Mouse (Mus musculus) brown adipose tissue, adult 24 weeks (tissue): ENCODE results near the gene Kremen1. TPM values are rescaled to one million over a fixed set of nuclear protein-coding genes. Genes with fewer than 3 reads are reported as not detected.

Source experiments
- H3K27ac ChIP-seq: fragments of 200-500 bp; replicated peaks from 2 replicates; pipeline ENCODE4 v1.5.1; 2012; ENCODE audit warnings: low read depth, mild to moderate bottlenecking, low read length
- H3K4me1 ChIP-seq: fragments of 200-500 bp; 2 replicates; pipeline ENCODE4 v1.6.1; 2012; ENCODE audit warnings: low read length, mixed read lengths; ENCODE audit not compliant: control insufficient read depth, insufficient read depth, insufficient read length
- H3K4me3 ChIP-seq: fragments of 200-500 bp; 2 replicates; pipeline ENCODE4 v1.5.1; 2012; ENCODE audit warnings: low read depth, mild to moderate bottlenecking, low read length, moderate library complexity; ENCODE audit not compliant: insufficient read depth
- polyA plus RNA-seq: library from polyadenylated mRNA; stranded (reverse); fragments of >200 nt; gene quantifications from 2 replicates; pipeline ENCODE4 v1.2.4, GENCODE M21; 2012; ENCODE audit not compliant: missing spikeins, insufficient read depth, insufficient read length

Kremen1 gene
- polyA plus RNA-seq, 1 experiment = 4.8 TPM

DNA sequence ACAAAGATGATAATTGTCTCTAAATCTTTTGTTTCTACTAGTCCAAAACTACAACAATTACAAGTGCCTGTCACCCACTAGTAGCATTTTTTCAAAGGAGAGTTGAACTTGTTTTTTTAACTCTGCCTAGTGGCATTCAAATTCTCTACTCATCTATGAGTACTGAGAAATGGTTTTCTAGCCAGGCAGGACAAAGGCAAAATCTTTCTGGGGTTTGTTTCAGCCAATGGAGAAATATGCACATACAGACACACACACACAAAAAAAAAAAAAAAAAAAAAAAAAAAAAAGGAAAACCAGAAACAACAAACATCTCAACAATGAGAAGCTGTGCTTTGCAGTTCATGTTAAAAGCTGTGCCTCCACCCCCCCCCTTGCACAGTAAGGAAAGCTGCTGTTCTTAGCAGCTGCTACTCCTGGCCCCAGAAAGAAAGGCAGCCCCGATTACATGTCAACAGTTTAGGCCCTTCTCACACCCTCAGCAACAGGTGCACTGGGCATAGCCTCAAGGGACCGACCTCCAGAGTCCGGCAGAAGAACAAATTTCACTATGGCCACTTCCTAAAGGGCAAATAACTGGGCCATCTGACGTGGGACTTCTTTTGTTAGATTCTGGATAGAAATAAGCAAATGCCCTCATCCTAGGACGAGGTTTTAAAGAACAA is 16.1 kb upstream of the Kremen1 start:
- Histone ChIP-seq H3K4me3 (no peak overlapping the region), H3K4me1 (no peaks in the 10 kb centered on the region), H3K27ac (no peak overlapping the region)

DNA sequence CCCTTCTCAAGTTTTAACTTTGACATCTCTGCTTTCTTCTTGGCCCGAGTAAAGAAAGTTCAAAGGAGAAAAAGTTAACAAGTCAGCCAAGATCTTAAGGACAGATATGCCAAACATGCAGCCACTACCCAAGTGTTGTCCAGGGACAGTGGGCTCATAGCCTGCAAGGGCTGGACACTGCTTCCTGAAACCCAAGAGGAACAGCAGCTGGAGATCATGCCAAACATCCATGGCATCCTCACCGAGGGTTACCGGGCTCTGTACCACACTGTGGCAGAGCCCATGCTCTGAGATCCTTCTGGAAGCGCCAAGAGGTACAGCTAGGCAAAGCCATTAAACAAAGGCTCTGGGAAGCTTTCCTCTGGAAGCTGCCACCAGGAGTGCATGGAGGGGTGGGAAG is 13.9 kb upstream of the Kremen1 start:
- Histone ChIP-seq H3K4me3 (no peak overlapping the region), H3K4me1 (no peaks in the 10 kb centered on the region), H3K27ac (no peak overlapping the region)

DNA sequence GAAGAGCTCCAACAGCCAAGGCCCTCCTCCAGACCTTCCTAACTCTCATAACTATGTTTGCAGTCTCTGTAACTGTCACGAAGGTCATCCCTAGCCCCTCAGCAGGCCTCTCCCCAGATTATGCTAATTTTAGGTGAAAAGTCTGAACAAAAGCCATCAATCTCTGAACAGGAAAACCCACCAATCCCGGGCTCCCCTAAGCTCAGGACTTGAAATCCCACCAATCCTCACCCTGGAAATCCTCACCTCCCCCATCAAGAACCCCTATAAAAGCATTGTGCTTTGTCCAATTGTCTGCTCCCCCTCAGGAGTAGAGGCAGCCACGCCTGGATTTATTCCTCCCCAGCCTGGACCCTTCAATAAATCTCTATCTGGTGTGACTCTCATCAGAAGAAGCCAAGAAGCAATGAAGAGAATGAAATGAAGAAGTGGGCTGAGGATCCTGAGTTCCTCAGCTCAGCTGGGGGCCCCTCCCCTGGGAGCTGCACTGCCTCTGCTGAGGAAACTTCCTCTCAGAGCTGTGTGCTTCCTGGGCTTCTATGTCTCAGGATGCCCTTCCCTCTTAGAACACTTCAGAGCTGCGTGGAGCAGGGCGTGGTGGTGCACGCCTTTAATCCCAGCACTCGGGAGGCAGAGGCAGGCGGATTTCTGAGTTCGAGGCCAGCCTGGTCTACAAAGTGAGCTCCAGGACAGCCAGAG is 11.3 kb upstream of the Kremen1 start:
- Histone ChIP-seq H3K4me1 (no peaks in the 10 kb centered on the region), H3K4me3 (no peak overlapping the region), H3K27ac (no peak overlapping the region)

DNA sequence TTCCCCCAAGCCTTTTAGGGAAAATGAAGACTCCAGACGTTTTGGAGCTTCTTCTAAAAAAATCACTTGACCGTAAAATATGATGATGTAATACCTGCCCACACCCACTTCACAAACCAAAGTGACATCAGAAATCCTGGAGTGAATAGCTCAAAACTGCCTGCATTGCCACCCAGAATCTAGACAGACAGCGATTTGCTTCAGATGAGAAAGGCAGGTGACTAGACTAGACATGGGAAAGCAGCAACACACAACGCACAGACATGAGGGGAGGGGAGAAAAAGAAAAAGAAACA is 10.7 kb upstream of the Kremen1 start:
- H3K4me3 ChIP-seq = no peak overlapping the region
- no peaks in the 10 kb centered on the region for H3K4me1 ChIP-seq
- H3K27ac ChIP-seq = no peak overlapping the region

DNA sequence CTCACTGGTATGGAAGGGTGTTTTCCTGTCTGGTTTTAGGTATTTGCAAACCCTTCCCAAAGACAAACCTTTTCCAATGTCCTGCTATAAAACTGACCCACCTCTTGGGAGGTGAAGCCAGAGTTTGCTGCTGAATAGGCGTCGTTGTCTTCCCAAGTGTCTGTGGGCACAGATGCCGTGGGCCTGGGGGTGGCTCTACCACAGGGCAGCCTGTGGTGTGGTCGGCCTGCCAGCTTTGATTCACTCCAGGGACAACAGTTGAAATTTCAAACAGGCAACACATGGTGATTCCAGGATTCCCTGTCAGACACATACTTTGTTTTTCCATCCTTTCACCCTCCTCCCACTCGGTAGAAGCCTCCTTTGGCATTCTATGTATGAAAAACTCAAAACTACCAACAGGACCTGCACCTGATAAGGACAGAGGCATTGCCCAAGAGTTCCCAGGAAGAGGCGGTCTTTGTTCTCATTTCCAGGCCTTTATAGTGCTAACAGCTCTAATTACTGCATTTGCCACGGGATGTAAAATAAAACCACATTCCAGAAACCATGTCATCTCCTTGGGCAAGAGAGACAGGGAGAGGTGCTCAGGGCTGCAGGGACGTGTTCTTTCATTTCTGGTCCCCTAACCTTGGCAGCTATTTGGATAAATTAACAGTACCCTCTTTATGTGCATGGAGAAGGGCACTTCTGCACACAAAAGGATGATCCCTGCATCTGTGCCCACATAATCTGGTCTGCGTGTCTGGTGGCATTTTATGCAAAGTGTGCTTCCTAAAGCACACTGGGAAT is 10.1 kb upstream of the Kremen1 start:
- Histone ChIP-seq H3K27ac (no peak overlapping the region), H3K4me3 (no peak overlapping the region), H3K4me1 (no peaks in the 10 kb centered on the region)

DNA sequence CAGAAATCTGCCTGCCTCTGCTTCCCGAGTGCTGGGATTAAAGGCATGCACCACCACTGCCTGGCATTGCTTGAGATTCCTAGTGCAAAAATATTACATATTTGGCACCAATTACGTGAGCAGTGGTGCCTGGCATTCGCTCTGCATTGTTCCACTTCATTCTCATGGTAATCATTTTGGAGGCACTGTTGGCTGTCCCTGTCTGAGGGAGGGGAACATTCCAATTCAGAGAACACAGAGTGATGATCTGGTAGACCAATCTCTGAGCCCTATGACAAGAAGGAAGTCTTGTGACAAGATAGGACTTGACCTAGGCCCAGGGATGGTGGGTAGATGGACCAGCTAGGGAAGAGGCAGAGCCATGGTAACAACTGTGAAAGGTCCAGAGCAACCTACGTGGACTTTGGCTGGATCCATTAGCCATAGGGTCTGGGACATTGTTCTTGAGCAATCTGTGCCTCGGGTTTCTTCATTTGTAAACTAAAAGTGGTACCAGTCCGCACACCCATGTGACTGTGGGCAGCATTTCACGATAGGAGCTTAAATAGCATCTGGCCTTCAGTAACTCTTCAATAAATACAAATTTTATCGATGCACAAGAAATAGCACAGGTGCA is 8.6 kb upstream of the Kremen1 start:
- H3K4me1 ChIP-seq = no peaks in the 10 kb centered on the region
- no peak overlapping the region for H3K27ac ChIP-seq
- no peak overlapping the region for H3K4me3 ChIP-seq

DNA sequence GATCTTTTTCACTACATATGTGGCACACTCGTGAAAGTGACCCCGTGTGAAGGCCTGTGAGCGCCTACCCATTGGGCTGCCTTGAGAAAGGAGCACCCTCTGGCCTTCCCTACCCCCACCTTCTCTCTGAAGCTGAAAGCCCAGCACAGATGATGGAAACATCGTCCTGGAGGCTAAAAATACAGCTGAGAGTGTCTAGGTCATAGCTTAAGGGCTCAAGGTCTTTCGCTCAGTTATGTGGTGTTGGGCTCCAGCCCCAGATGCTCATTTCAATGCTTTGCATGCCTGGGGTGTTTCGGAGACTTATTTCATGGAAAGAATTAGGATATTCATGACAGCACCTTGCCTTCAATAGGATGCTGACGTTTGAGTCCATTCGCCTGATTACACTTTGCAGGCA is 4.4 kb upstream of the Kremen1 start:
- Histone ChIP-seq H3K27ac (no peak overlapping the region), H3K4me3 (no peak overlapping the region), H3K4me1 (no peaks in the 10 kb centered on the region)

DNA sequence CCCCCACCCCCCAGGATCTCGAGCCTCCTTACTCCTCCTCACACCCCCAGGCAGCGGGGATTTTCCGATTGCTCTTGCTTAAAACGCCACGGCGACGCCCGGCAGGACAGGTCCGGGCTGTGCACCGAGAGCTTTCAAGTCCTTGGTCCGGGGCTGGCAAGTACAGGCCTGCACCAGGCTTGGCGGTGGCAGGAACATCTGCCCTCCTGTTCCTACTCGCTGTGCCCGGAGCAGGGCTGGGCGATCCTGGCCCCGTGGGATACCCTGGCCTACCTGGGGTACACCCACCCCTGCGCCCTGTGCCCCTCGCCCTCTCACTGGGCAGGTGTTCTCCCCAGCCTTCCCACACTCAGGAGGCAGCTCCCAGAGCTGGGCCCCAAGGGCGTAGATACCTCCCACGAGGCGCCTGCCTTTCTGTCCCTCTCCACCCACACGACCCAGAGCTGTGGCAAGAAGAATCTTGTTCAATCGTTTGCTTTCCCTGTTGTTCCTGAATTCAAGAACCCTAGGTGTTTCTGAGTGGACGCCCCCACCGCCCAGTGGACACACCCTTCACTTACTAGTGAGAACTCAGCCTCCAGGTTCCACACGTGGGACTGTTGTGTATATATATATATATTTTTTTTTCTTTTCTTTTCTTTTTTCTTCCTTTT is 1.8 kb upstream of the Kremen1 start:
- no peaks in the 10 kb centered on the region for H3K4me1 ChIP-seq
- H3K27ac ChIP-seq = no peak overlapping the region
- no peak overlapping the region for H3K4me3 ChIP-seq

DNA sequence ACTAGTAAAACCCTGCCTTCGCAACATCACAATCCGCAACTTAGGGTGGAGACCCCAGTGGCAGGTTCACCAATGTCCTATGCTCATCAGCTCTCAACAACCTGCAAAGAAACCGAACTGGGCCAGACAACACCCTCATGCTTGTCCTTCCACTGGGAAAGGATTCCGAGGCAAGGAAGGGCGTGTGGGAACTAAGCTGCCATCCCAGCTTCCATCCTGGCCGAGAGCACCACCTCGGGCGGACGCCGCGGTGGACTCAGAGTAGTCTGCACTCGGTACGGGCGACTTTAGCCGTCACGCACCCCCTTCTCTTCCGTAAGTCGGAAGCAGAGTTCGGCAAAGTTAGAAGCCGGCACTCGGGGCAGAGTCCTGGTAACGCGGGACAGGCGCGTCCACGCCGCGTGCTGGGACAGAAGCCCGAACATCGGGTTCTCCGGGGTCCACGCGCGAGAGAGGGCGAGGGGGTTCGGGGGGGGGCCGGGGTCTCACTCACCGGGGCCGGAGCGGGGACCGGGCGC is 357 bp downstream of the Kremen1 start:
- 0 out of 2 replicates have a peak overlapping the region, but pooled peaks have one; percentile 19 for H3K27ac ChIP-seq
- peaks cover 9% of the 10 kb centered on the region for H3K4me1 ChIP-seq
- H3K4me3 ChIP-seq = peak overlapping the region; percentile 72

DNA sequence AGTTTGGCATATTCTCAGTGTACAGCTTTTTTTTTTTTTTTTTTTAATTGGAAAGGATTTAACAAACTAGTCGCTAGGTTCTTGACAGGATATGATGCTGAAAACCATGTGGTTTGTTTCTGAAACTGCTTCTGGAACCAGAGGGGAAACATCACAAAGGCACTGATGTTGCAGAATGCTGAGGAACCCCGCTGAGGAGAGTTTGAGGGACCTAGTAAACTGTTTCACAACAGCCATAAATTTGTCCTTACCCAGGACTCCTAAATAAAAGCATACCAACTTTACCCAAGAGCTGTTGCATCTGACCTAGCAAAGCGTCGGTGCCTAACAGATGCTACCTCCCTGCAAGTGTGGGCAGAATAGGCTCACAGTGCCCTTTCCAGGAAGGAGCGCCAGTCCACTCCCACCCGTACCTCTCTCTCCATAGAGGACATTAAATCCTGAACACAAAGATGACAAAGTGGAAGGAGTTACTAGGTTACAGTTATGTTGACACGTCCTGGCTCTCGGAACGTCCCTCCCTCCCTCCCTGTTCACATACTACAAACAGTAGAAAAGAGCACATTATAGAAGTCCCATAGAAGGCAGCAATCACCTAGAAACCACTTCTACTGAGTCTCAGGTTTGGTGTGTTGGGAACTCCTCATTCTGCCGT is 1.3 kb downstream of the Kremen1 start:
- H3K27ac ChIP-seq = no peak overlapping the region
- H3K4me1 ChIP-seq = peaks cover 9% of the 10 kb centered on the region
- peak overlapping the region; percentile 72 for H3K4me3 ChIP-seq

DNA sequence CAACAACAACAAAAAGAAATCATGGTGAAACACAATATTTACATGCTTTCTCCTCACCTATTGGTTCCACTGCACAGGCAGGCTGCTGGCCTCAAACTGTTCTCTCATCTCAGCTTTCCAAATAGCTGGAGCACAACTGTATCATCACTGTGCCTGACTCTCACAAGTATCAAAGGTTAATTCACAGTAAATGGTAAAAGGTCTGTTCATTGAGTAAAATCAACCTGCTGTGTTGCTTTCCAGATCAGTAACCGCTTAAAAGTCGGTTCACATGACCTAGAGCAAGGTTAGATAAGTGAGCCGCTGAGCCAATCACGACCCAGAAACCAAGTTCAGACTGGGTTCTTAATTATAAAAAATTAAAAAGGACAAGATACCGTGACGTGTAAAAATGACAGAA is 3.3 kb downstream of the Kremen1 start:
- Histone ChIP-seq H3K27ac (no peak overlapping the region), H3K4me3 (no peak overlapping the region), H3K4me1 (peaks cover 18% of the 10 kb centered on the region)

DNA sequence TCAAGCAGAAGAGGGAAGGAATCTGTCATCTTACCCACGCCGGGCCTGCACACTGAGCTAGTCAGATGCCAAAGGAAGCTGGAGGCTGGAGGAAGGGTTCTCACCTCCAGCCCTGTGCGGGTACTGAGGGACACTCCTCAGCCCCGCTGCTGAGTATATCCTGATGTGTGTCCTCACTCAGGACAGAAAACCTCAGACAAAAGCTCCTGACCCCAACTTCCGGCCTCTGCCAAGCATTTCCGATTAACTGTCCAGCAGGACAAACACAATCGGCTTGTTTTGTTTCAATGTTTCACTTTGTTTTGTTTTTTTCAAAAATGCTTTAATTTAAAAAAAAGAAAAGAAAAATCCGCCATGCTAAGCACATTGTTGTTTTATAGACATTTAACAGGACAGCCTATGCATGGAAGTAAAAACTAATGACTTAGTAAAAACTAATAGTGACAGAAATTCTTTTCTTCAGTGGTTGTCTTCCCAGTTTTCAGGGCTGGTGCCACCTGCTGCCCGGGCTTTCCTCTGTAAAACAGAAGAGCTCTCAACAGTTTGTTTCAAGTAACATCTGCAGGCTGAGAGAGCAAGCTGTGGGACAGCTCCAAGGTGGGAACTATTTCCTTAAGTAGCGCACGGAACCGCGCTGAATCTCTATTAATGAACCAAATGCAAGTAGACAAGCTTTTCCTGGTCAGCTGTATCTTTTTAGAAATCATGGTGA is 4.1 kb downstream of the Kremen1 start:
- Histone ChIP-seq H3K27ac (peak overlapping the region; percentile 51), H3K4me3 (no peak overlapping the region), H3K4me1 (peaks cover 21% of the 10 kb centered on the region)

DNA sequence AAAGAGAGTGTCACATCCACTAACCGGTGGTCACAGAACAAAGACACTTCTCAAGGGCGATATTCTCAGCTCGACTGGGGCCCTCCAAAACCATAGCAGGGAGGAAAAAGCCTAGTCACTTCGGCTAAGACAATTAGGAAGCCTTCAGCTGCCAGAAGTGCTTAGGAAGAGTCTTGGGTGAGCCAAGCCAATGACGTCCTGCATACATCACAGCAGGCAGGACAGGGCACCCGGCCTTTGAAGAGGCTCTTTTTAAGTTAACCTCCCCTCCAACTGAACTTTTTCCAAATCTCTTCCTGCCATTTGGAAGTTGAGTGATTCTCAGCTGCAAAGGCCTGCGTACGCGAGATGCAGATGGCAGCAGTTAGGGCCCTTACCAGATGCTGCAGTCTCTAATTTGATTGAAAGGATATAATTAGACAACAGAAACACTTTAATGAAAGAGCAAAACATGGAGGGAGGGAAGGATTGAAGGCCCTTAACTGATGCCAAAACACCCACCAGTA is 5.8 kb downstream of the Kremen1 start:
- peaks cover 21% of the 10 kb centered on the region for H3K4me1 ChIP-seq
- no peak overlapping the region for H3K27ac ChIP-seq
- H3K4me3 ChIP-seq = no peak overlapping the region

DNA sequence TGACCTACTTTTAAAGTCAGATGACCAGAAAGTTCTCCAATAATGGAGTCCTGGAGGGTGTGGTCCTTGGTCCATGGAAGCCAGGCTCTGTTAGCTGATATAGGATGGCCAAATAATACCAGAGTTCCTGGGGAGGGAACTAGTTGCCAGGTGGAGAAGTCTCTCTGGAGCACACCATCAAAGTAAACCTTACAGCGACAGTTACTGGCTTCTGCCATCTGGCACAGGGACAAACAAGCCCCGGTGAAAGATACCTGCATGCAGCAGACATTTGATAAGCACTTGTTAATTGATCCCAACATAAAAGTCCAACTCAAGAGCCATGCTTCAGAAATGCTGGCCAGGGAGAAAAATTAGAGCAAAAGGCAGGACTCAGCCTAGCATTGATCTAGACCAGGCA is 7.3 kb downstream of the Kremen1 start:
- peaks cover 21% of the 10 kb centered on the region for H3K4me1 ChIP-seq
- no peak overlapping the region for H3K27ac ChIP-seq
- H3K4me3 ChIP-seq = no peak overlapping the region
